Mouse (Mus musculus) stomach, postnatal 0 days (tissue): Measurements from ENCODE around the gene Apc2. TPM values are rescaled to one million over a fixed set of nuclear protein-coding genes. Genes with fewer than 3 reads are reported as not detected.

Experiments used
- ATAC-seq: fragments of 200-750 bp; cut with Nextera tagmentation; 2 replicates; pipeline ENCODE4 v1.8.0; 2017; ENCODE audit not compliant: low FRiP score, low TSS enrichment
- DNase-seq: peaks from one replicate; pipeline ENCODE4 v3.0.0-alpha.2; 2016; ENCODE audit warnings: low spot score
- H3K27ac ChIP-seq: fragments of 300-500 bp; sonication (generic); replicated peaks from 2 replicates; pipeline ENCODE4 v1.5.1; 2014; ENCODE audit warnings: mild to moderate bottlenecking, control low read depth
- H3K27me3 ChIP-seq: fragments of 300-500 bp; sonication (generic); 2 replicates; pipeline ENCODE4 v1.6.1; 2014; ENCODE audit warnings: low read length; ENCODE audit not compliant: control insufficient read depth, insufficient read depth
- H3K36me3 ChIP-seq: fragments of 300-500 bp; sonication (generic); 2 replicates; pipeline ENCODE4 v1.6.1; 2014; ENCODE audit warnings: low read length, mixed read lengths; ENCODE audit not compliant: control insufficient read depth, insufficient read depth
- H3K4me1 ChIP-seq: fragments of 300-500 bp; sonication (generic); replicated peaks from 2 replicates; pipeline ENCODE4 v1.6.1; 2014; ENCODE audit warnings: antibody characterized with exemption; ENCODE audit not compliant: control insufficient read depth, insufficient read depth
- H3K4me2 ChIP-seq: fragments of 300-500 bp; sonication (generic); replicated peaks from 2 replicates; pipeline ENCODE4 v1.6.1; 2014; ENCODE audit warnings: low read depth, mild to moderate bottlenecking, control low read depth, moderate library complexity
- H3K4me3 ChIP-seq: fragments of 300-500 bp; sonication (generic); 2 replicates; pipeline ENCODE4 v1.5.1; 2014; ENCODE audit warnings: low read depth, low read length, control low read depth
- H3K9ac ChIP-seq: fragments of 300-500 bp; sonication (generic); 2 replicates; pipeline ENCODE4 v1.6.1; 2014; ENCODE audit warnings: mild to moderate bottlenecking, low read length, control low read depth, mixed read lengths
- H3K9me3 ChIP-seq: fragments of 300-500 bp; sonication (generic); 2 replicates; pipeline ENCODE4 v1.6.1; 2016; ENCODE audit warnings: low read length; ENCODE audit not compliant: control insufficient read depth
- CTCF ChIP-seq: IDR thresholded peaks from 2 replicates; pipeline ENCODE4 v1.5.1; 2016; ENCODE audit warnings: antibody characterized with exemption, low read depth, mild to moderate bottlenecking, moderate library complexity
- EP300 ChIP-seq: optimal IDR thresholded peaks from 2 replicates; pipeline ENCODE3; 2016; ENCODE audit warnings: antibody characterized with exemption
- WGBS: fragments of 180-500 bp; shearing (Covaris S2); extraction: QIAGEN DNeasy Blood & Tissue Kit; methylation state at CpG from one replicate; pipeline ENCODE4 v1.1.7; 2014; 5-methylcytosine and 5-hydroxymethylcytosine counted together
- polyA plus RNA-seq: library from polyadenylated mRNA; unstranded; fragments of >200 nt; fragmentation: Nextera tagmentation; extraction: Ambion mirVana; gene quantifications from 2 replicates; pipeline ENCODE4 v1.2.1, GENCODE M21; 2015

Gene Apc2
- polyA plus RNA-seq, 1 experiment from 2014 or later, result 1.2 TPM

GRCm38 (mm10) chr10:80321014-80321669 lies 25.4 kb downstream of the Apc2 start:
- Histone ChIP-seq H3K27ac (no peak overlapping the region), H3K4me1 (peaks cover 8% of the 10 kb centered on the region; the same call in 1 of the 2 replicates), H3K9me3 (no peaks in the 10 kb centered on the region), H3K4me3 (no peak overlapping the region), H3K36me3 (peaks cover 8% of the 10 kb centered on the region; the same call in 1 of the 2 replicates), H3K27me3 (no peaks in the 10 kb centered on the region), H3K4me2 (no peak overlapping the region), H3K9ac (no peak overlapping the region)
- DNase-seq (no peak), ATAC-seq (no peak)
- WGBS, result 67% methylated on average over 6 of the region's 6 CpGs
- no peak for TF ChIP-seq CTCF
- TF ChIP-seq EP300, result no peak

GRCm38 (mm10) chr10:80321670-80322581 lies 26.1 kb downstream of the Apc2 start:
- no peaks in the 10 kb centered on the region for H3K27me3 ChIP-seq
- DNase-seq (no peak), ATAC-seq (no peak)
- TF ChIP-seq CTCF, result no peak
- H3K4me1 ChIP-seq, result peaks cover 8% of the 10 kb centered on the region; the same call in 1 of the 2 replicates
- H3K9ac ChIP-seq, result peak overlapping the region; percentile 59; the same call in 1 of the 2 replicates
- no peak overlapping the region for H3K4me3 ChIP-seq
- H3K36me3 ChIP-seq, result peaks cover 8% of the 10 kb centered on the region; the same call in 1 of the 2 replicates
- no peak overlapping the region for H3K4me2 ChIP-seq
- H3K9me3 ChIP-seq, result no peaks in the 10 kb centered on the region
- no peak overlapping the region for H3K27ac ChIP-seq
- WGBS, result 94% methylated on average over 14 of the region's 21 CpGs

- WGBS, result 4% methylated on average over 28 of the region's 28 CpGs
- peak overlapping the region; percentile 56 for H3K4me3 ChIP-seq
- H3K36me3 ChIP-seq, result peaks cover 6% of the 10 kb centered on the region; the same call in 1 of the 2 replicates
- DNase-seq (no peak), ATAC-seq (no peak)
- TF ChIP-seq CTCF (peak; percentile 27), EP300 (no peak)
- peak overlapping the region; percentile 97 for H3K4me2 ChIP-seq
- peak overlapping the region; percentile 59 for H3K9ac ChIP-seq
- no peaks in the 10 kb centered on the region for H3K27me3 ChIP-seq
- no peak overlapping the region for H3K27ac ChIP-seq
- no peaks in the 10 kb centered on the region for H3K9me3 ChIP-seq
- peaks cover 8% of the 10 kb centered on the region; the same call in 1 of the 2 replicates for H3K4me1 ChIP-seq
Observed at GRCm38 (mm10) chr10:80322811-80323211, 27.0 kb downstream of the Apc2 start.

GRCm38 (mm10) chr10:80323261-80324119 lies 27.7 kb downstream of the Apc2 start:
- Histone ChIP-seq H3K4me2 (peak overlapping the region; percentile 97), H3K27me3 (no peaks in the 10 kb centered on the region), H3K9ac (peak overlapping the region; percentile 59), H3K36me3 (peaks cover 6% of the 10 kb centered on the region; the same call in 1 of the 2 replicates), H3K4me1 (peaks cover 8% of the 10 kb centered on the region; the same call in 1 of the 2 replicates), H3K9me3 (no peaks in the 10 kb centered on the region), H3K4me3 (peak overlapping the region; percentile 56), H3K27ac (peak overlapping the region; percentile 18; the same call in 1 of the 2 replicates)
- TF ChIP-seq EP300, result no peak
- TF ChIP-seq CTCF, result no peak
- peak; percentile 45 for ATAC-seq
- DNase-seq, result peak; percentile 82
- 3% methylated on average over 26 of the region's 46 CpGs for WGBS
